In the genomic region with DNA sequence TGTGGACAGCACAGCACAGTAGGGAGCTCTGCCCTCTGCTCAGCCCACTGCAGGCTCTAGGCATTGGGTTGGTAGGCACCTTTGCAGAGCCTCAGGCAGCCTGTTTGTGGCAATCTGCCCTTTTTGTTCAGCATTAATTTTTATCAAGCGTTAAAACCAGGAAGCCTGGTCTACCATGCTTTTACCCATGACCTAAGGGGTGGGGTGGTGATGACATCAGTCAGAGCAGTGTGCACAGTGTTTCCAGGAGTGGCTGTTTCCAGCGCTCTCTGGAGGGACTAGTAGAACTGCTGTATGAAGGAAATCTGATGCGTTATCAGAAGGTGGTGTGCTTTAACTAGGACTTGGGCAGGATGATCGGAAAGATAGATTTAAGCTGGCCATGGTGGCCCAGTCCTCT, we compare ENCODE assay signal across 18 mouse cellular contexts. TPM values are rescaled to one million over a fixed set of nuclear protein-coding genes. Genes with fewer than 3 reads are reported as not detected.
DNase-seq lines count a peak whose midpoint lies in the region; ATAC-seq and TF ChIP-seq lines count a peak whose summit lies in the region.
"Had no signal": no experiment of that assay in that cellular context is flagged by ENCODE, and none has a peak within 500 bp of the region (broad histone marks: within the 10 kb centered on the region; RNA-seq: fewer than 3 reads in every experiment).

No protein-coding gene starts in this region.

- peak overlapping the region; percentile 80 for H3K27ac ChIP-seq in heart, embryonic 13.5 days (replicated peaks)
- peak overlapping the region; percentile 47 for H3K27ac ChIP-seq in kidney, postnatal 0 days
- H3K27ac ChIP-seq in testis, adult 2 months (ENCODE audit: control insufficient read depth, insufficient read depth, low read depth, low read length): peak overlapping the region; percentile 83
- H3K27ac ChIP-seq in stomach, postnatal 0 days (replicated peaks): peak overlapping the region; percentile 63
- H3K27ac ChIP-seq in hindbrain, embryonic 10.5 days: no peak overlapping the region
- H3K27ac ChIP-seq: embryonic facial prominence, embryonic 12.5 days; hindbrain, postnatal 0 days; liver, embryonic 15.5 days; neural tube, embryonic 13.5 days had no signal

- TF ChIP-seq EP300 in stomach, postnatal 0 days (optimal IDR thresholded peaks at IDR 0.05): no peak

- H3K4me1 ChIP-seq in heart, embryonic 13.5 days: peaks cover 29% of the 10 kb centered on the region
- peaks cover 5% of the 10 kb centered on the region; the same call in 1 of the 2 replicates for H3K4me1 ChIP-seq in kidney, postnatal 0 days (replicated peaks; ENCODE audit: insufficient read depth, low read length)
- H3K4me1 ChIP-seq in testis, adult 2 months (ENCODE audit: control insufficient read depth, insufficient read depth, low read length): no peaks in the 10 kb centered on the region; the same call in 1 of the 2 replicates
- no peaks in the 10 kb centered on the region for H3K4me1 ChIP-seq in stomach, postnatal 0 days (replicated peaks; ENCODE audit: control insufficient read depth, insufficient read depth)
- no peaks in the 10 kb centered on the region for H3K4me1 ChIP-seq in hindbrain, embryonic 10.5 days (replicated peaks)
- H3K4me1 ChIP-seq: embryonic facial prominence, embryonic 12.5 days; neural tube, embryonic 13.5 days had no signal

- H3K27me3 ChIP-seq in heart, embryonic 13.5 days (replicated peaks): no peaks in the 10 kb centered on the region
- H3K27me3 ChIP-seq in kidney, postnatal 0 days (ENCODE audit: insufficient read depth, low read length): no peaks in the 10 kb centered on the region
- H3K27me3 ChIP-seq in testis, adult 2 months (ENCODE audit: control insufficient read depth, insufficient read depth, low read length): no peaks in the 10 kb centered on the region
- H3K27me3 ChIP-seq in stomach, postnatal 0 days (ENCODE audit: control insufficient read depth, insufficient read depth, low read length): no peaks in the 10 kb centered on the region
- H3K27me3 ChIP-seq in hindbrain, embryonic 10.5 days (ENCODE audit: insufficient read depth, poor library complexity, severe bottlenecking): no peaks in the 10 kb centered on the region
- H3K27me3 ChIP-seq: embryonic facial prominence, embryonic 12.5 days; liver, embryonic 15.5 days; neural tube, embryonic 13.5 days had no signal

- peaks cover 99% of the 10 kb centered on the region for H3K36me3 ChIP-seq in heart, embryonic 13.5 days
- H3K36me3 ChIP-seq in kidney, postnatal 0 days (ENCODE audit: insufficient read depth, low read length): peaks cover 39% of the 10 kb centered on the region
- peaks cover 13% of the 10 kb centered on the region for H3K36me3 ChIP-seq in testis, adult 2 months (ENCODE audit: control insufficient read depth, insufficient read depth, low read length)
- H3K36me3 ChIP-seq in stomach, postnatal 0 days (ENCODE audit: control insufficient read depth, insufficient read depth, low read length): peaks cover 40% of the 10 kb centered on the region
- H3K36me3 ChIP-seq in hindbrain, embryonic 10.5 days: peaks cover 100% of the 10 kb centered on the region

- no peak overlapping the region for H3K4me3 ChIP-seq in heart, embryonic 13.5 days
- no peak overlapping the region for H3K4me3 ChIP-seq in kidney, postnatal 0 days (replicated peaks; ENCODE audit: low read depth, low read length)
- no peak overlapping the region for H3K4me3 ChIP-seq in testis, adult 2 months (ENCODE audit: control insufficient read depth, low read depth, low read length)
- no peak overlapping the region for H3K4me3 ChIP-seq in stomach, postnatal 0 days (ENCODE audit: low read depth, low read length)
- no peak overlapping the region for H3K4me3 ChIP-seq in hindbrain, embryonic 10.5 days
- H3K4me3 ChIP-seq: embryonic facial prominence, embryonic 12.5 days; liver, embryonic 15.5 days; neural tube, embryonic 13.5 days had no signal

- no peak for TF ChIP-seq CTCF in kidney, postnatal 0 days (IDR thresholded peaks at IDR 0.05; ENCODE audit: low read depth)
- no peak for TF ChIP-seq CTCF in testis, adult 2 months (IDR thresholded peaks at IDR 0.05; ENCODE audit: control insufficient read depth, insufficient read depth, insufficient replicate concordance, low read depth, low read length)
- no peak for TF ChIP-seq CTCF in stomach, postnatal 0 days (IDR thresholded peaks at IDR 0.05; ENCODE audit: low read depth)

- H3K9me3 ChIP-seq in heart, embryonic 13.5 days: no peaks in the 10 kb centered on the region
- H3K9me3 ChIP-seq in kidney, postnatal 0 days (replicated peaks; ENCODE audit: low read length): no peaks in the 10 kb centered on the region
- H3K9me3 ChIP-seq in stomach, postnatal 0 days (ENCODE audit: control insufficient read depth, low read length): no peaks in the 10 kb centered on the region
- H3K9me3 ChIP-seq in hindbrain, embryonic 10.5 days: no peaks in the 10 kb centered on the region
- H3K9me3 ChIP-seq: embryonic facial prominence, embryonic 12.5 days; liver, embryonic 15.5 days; neural tube, embryonic 13.5 days had no signal

- DNase-seq in heart, adult 9 months (ENCODE audit: low spot score in 2 of 2): no peak
- DNase-seq in kidney, postnatal 0 days (ENCODE audit: low spot score): no peak
- no peak for DNase-seq in kidney, adult 8-10 months
- no peak for DNase-seq in testis, postnatal 14 days (ENCODE audit: low spot score)
- peak; percentile 69 for DNase-seq in stomach, postnatal 0 days (ENCODE audit: low spot score)
- no peak for DNase-seq in hindbrain, embryonic 10.5 days (ENCODE audit: low spot score)
- DNase-seq: cerebellum, adult 2 months; midbrain, embryonic 14.5 days; right cerebral cortex, adult 18-20 months; thymus, adult 18-20 months; thymus, postnatal 4 days had no signal

- TF ChIP-seq POLR2A in testis, adult 2 months (IDR thresholded peaks at IDR 0.05; ENCODE audit: control insufficient read depth, low read depth, low read length): no peak

- H3K4me2 ChIP-seq in heart, embryonic 13.5 days: no peak overlapping the region
- no peak overlapping the region for H3K4me2 ChIP-seq in kidney, postnatal 0 days (ENCODE audit: low read length)
- no peak overlapping the region for H3K4me2 ChIP-seq in stomach, postnatal 0 days (replicated peaks; ENCODE audit: low read depth)
- H3K4me2 ChIP-seq: embryonic facial prominence, embryonic 12.5 days; liver, embryonic 15.5 days; neural tube, embryonic 13.5 days had no signal

- WGBS in heart, embryonic 13.5 days: 82% methylated on average over 4 of the region's 4 CpGs
- 88% methylated on average over 4 of the region's 4 CpGs for WGBS in kidney, postnatal 0 days
- 72% methylated on average over 4 of the region's 4 CpGs for WGBS in stomach, postnatal 0 days
- WGBS in hindbrain, embryonic 10.5 days: 95% methylated on average over 4 of the region's 4 CpGs

- H3K9ac ChIP-seq in heart, embryonic 13.5 days: no peak overlapping the region
- H3K9ac ChIP-seq in kidney, postnatal 0 days (ENCODE audit: low read depth, low read length): no peak overlapping the region
- H3K9ac ChIP-seq in stomach, postnatal 0 days (ENCODE audit: low read length): no peak overlapping the region
- H3K9ac ChIP-seq: embryonic facial prominence, embryonic 12.5 days; liver, embryonic 15.5 days; neural tube, embryonic 13.5 days had no signal

- no peak for ATAC-seq in heart, embryonic 13.5 days (ENCODE audit: extremely low read depth, insufficient number of reproducible peaks, low FRiP score, low TSS enrichment)
- no peak; the same call in 1 of the 2 replicates for ATAC-seq in kidney, postnatal 0 days (replicated peaks; ENCODE audit: low FRiP score, low read depth)
- peak; percentile 91 for ATAC-seq in stomach, postnatal 0 days (ENCODE audit: low FRiP score, low TSS enrichment)
- ATAC-seq: forebrain, embryonic 14.5 days; hindbrain, postnatal 0 days had no signal

RNA-seq across cellular contexts. Expression of gene Rab14, which starts 28.7 kb away (rescaled TPM):
- polyA plus RNA-seq in heart, embryonic 13.5 days (2015; fragmentation: Nextera tagmentation; extraction: Ambion mirVana): 228 and 262 TPM in 2 replicates
- 429 and 454 TPM in 2 replicates for polyA plus RNA-seq in kidney, postnatal 0 days (2015; fragmentation: Nextera tagmentation; extraction: Ambion mirVana)
- 20.1 and 28.9 TPM in 2 replicates for polyA plus RNA-seq in testis, adult 2 months (2012; rRNA removed)
- polyA plus RNA-seq in stomach, postnatal 0 days (2015; fragmentation: Nextera tagmentation; extraction: Ambion mirVana): 325 and 350 TPM in 2 replicates
- polyA plus RNA-seq in hindbrain, embryonic 10.5 days (2016; fragmentation: Nextera tagmentation; extraction: Ambion mirVana): 254 and 286 TPM in 2 replicates
